Mouse (Mus musculus): ENCODE measurements around the gene Tdp1. TPM values are rescaled to one million over a fixed set of nuclear protein-coding genes. Genes with fewer than 3 reads are reported as not detected.
A peak's percentile ranks its signal among the peaks of the same experiment; 100 is the strongest.

Gene Tdp1
- polyA plus RNA-seq, 1 experiment from 2014 or later: 82.9 TPM

- no peak overlapping the region for H3K4me2 ChIP-seq
- no peaks in the 10 kb centered on the region for H3K4me1 ChIP-seq (ENCODE audit: insufficient read depth)
- H3K36me3 ChIP-seq (ENCODE audit: insufficient read depth): no peaks in the 10 kb centered on the region
- DNase-seq (no peak), ATAC-seq (ENCODE audit: insufficient read depth) (no peak)
- H3K9me3 ChIP-seq (ENCODE audit: low read depth, low read length): no peaks in the 10 kb centered on the region
- H3K27ac ChIP-seq (ENCODE audit: low read depth): no peak overlapping the region
- no peak for TF ChIP-seq CTCF (IDR thresholded peaks at IDR 0.05; ENCODE audit: low read depth)
- no peak overlapping the region for H3K4me3 ChIP-seq (ENCODE audit: low read depth, low read length)
- WGBS: 81% methylated on average over 2 of the region's 2 CpGs
- no peaks in the 10 kb centered on the region for H3K27me3 ChIP-seq (ENCODE audit: insufficient read depth, low read length)
- no peak overlapping the region for H3K9ac ChIP-seq
Measured at GRCm38 (mm10) chr12:99849996-99850395, 34.3 kb upstream of the Tdp1 start.

GRCm38 (mm10) chr12:99853323-99854258 lies 30.7 kb upstream of the Tdp1 start:
- H3K4me2 ChIP-seq: no peak overlapping the region
- H3K27me3 ChIP-seq (ENCODE audit: insufficient read depth, low read length): no peaks in the 10 kb centered on the region
- H3K4me3 ChIP-seq (ENCODE audit: low read depth, low read length): no peak overlapping the region
- no peak for DNase-seq
- H3K36me3 ChIP-seq (ENCODE audit: insufficient read depth): no peaks in the 10 kb centered on the region
- no peak overlapping the region for H3K27ac ChIP-seq (ENCODE audit: low read depth)
- no peaks in the 10 kb centered on the region for H3K4me1 ChIP-seq (ENCODE audit: insufficient read depth)
- TF ChIP-seq CTCF (IDR thresholded peaks at IDR 0.05; ENCODE audit: low read depth): no peak
- H3K9ac ChIP-seq: no peak overlapping the region
- no peaks in the 10 kb centered on the region for H3K9me3 ChIP-seq (ENCODE audit: low read depth, low read length)
- no peak for ATAC-seq (ENCODE audit: insufficient read depth)
- 76% methylated on average over 14 of the region's 14 CpGs for WGBS

GRCm38 (mm10) chr12:99856011-99856410 lies 28.3 kb upstream of the Tdp1 start:
- DNase-seq (no peak), ATAC-seq (ENCODE audit: insufficient read depth) (no peak)
- H3K27ac ChIP-seq (ENCODE audit: low read depth): no peak overlapping the region
- TF ChIP-seq CTCF (IDR thresholded peaks at IDR 0.05; ENCODE audit: low read depth): no peak
- no peaks in the 10 kb centered on the region for H3K4me1 ChIP-seq (ENCODE audit: insufficient read depth)
- H3K27me3 ChIP-seq (ENCODE audit: insufficient read depth, low read length): no peaks in the 10 kb centered on the region
- H3K4me3 ChIP-seq (ENCODE audit: low read depth, low read length): no peak overlapping the region
- no peaks in the 10 kb centered on the region for H3K9me3 ChIP-seq (ENCODE audit: low read depth, low read length)
- H3K4me2 ChIP-seq: no peak overlapping the region
- no peaks in the 10 kb centered on the region for H3K36me3 ChIP-seq (ENCODE audit: insufficient read depth)
- no peak overlapping the region for H3K9ac ChIP-seq
- 68% methylated on average over 9 of the region's 9 CpGs for WGBS

GRCm38 (mm10) chr12:99858664-99859063 lies 25.7 kb upstream of the Tdp1 start:
- DNase-seq: no peak
- H3K4me2 ChIP-seq: no peak overlapping the region
- H3K27ac ChIP-seq (ENCODE audit: low read depth): no peak overlapping the region
- ATAC-seq (ENCODE audit: insufficient read depth): no peak
- no peaks in the 10 kb centered on the region for H3K36me3 ChIP-seq (ENCODE audit: insufficient read depth)
- TF ChIP-seq CTCF (IDR thresholded peaks at IDR 0.05; ENCODE audit: low read depth): no peak
- 88% methylated on average over 5 of the region's 5 CpGs for WGBS
- H3K9me3 ChIP-seq (ENCODE audit: low read depth, low read length): no peaks in the 10 kb centered on the region
- no peak overlapping the region for H3K4me3 ChIP-seq (ENCODE audit: low read depth, low read length)
- no peak overlapping the region for H3K9ac ChIP-seq
- no peaks in the 10 kb centered on the region for H3K4me1 ChIP-seq (ENCODE audit: insufficient read depth)
- H3K27me3 ChIP-seq (ENCODE audit: insufficient read depth, low read length): no peaks in the 10 kb centered on the region

- H3K9me3 ChIP-seq (ENCODE audit: low read depth, low read length): no peaks in the 10 kb centered on the region
- no peak overlapping the region for H3K27ac ChIP-seq (ENCODE audit: low read depth)
- H3K4me1 ChIP-seq (ENCODE audit: insufficient read depth): no peaks in the 10 kb centered on the region
- peak; percentile 40 for DNase-seq
- 48% methylated on average over 3 of the region's 3 CpGs for WGBS
- TF ChIP-seq CTCF (IDR thresholded peaks at IDR 0.05; ENCODE audit: low read depth): no peak
- H3K27me3 ChIP-seq (ENCODE audit: insufficient read depth, low read length): no peaks in the 10 kb centered on the region
- H3K4me2 ChIP-seq: no peak overlapping the region
- no peak overlapping the region for H3K9ac ChIP-seq
- no peak overlapping the region for H3K4me3 ChIP-seq (ENCODE audit: low read depth, low read length)
- no peak; the same call in 1 of the 2 replicates for ATAC-seq (ENCODE audit: insufficient read depth)
- H3K36me3 ChIP-seq (ENCODE audit: insufficient read depth): no peaks in the 10 kb centered on the region
Measured at GRCm38 (mm10) chr12:99859391-99860100, 24.8 kb upstream of the Tdp1 start.

- no peak overlapping the region for H3K4me2 ChIP-seq
- ATAC-seq (ENCODE audit: insufficient read depth): no peak
- H3K27ac ChIP-seq (ENCODE audit: low read depth): no peak overlapping the region
- H3K36me3 ChIP-seq (ENCODE audit: insufficient read depth): no peaks in the 10 kb centered on the region
- H3K9me3 ChIP-seq (ENCODE audit: low read depth, low read length): no peaks in the 10 kb centered on the region
- no peaks in the 10 kb centered on the region for H3K27me3 ChIP-seq (ENCODE audit: insufficient read depth, low read length)
- no peak overlapping the region for H3K9ac ChIP-seq
- no peaks in the 10 kb centered on the region for H3K4me1 ChIP-seq (ENCODE audit: insufficient read depth)
- no peak overlapping the region for H3K4me3 ChIP-seq (ENCODE audit: low read depth, low read length)
- WGBS: 72% methylated on average over 4 of the region's 4 CpGs
- peak; percentile 37 for TF ChIP-seq CTCF (IDR thresholded peaks at IDR 0.05; ENCODE audit: low read depth)
- DNase-seq: peak; percentile 59
Measured at GRCm38 (mm10) chr12:99860981-99861380, 23.3 kb upstream of the Tdp1 start.

GRCm38 (mm10) chr12:99864613-99865012 lies 19.7 kb upstream of the Tdp1 start:
- ATAC-seq (ENCODE audit: insufficient read depth) (peak; percentile 74; the same call in 1 of the 2 replicates), DNase-seq (peak; percentile 21)
- Histone ChIP-seq H3K9me3 (ENCODE audit: low read depth, low read length) (no peaks in the 10 kb centered on the region), H3K4me1 (ENCODE audit: insufficient read depth) (no peaks in the 10 kb centered on the region), H3K9ac (no peak overlapping the region), H3K27me3 (ENCODE audit: insufficient read depth, low read length) (no peaks in the 10 kb centered on the region), H3K27ac (ENCODE audit: low read depth) (no peak overlapping the region), H3K4me3 (ENCODE audit: low read depth, low read length) (no peak overlapping the region), H3K36me3 (ENCODE audit: insufficient read depth) (no peaks in the 10 kb centered on the region), H3K4me2 (no peak overlapping the region)
- no peak for TF ChIP-seq CTCF (IDR thresholded peaks at IDR 0.05; ENCODE audit: low read depth)
